Mouse (Mus musculus) thymus, postnatal 14 days (tissue): ENCODE measurements around the gene Rpl32.
A peak's percentile ranks its signal among the peaks of the same experiment; 100 is the strongest.

Experiments
- DNase-seq: peaks from one replicate; pipeline ENCODE4 v3.0.0; 2021

Gene Rpl32

DNA sequence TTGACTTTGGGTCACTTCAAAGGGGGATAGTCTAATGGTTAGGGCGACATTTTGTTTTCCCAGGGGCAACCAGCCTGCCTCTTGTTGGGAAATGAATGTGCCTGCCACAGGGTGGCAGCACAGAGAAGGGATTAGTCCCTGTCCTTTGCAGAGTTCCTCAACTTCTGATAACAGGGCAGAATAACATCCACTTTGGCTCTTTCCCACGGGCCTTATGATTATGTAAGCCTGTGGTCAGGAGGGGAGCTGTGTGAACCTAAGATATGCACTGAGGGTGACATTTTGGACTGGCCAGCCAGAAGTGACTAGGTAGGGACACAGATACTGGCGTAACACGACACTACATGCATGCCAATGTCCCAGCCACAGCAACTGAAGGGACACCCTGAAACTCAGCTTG lies 5.6 kb upstream of the Rpl32 start:
- peak; percentile 60 for DNase-seq

- DNase-seq, result no peak
Measured at GRCm38 (mm10) chr6:115811606-115812005, 3.1 kb upstream of the Rpl32 start.

GRCm38 (mm10) chr6:115808196-115808487 lies 405 bp downstream of the Rpl32 start:
- DNase-seq, result no peak

DNA sequence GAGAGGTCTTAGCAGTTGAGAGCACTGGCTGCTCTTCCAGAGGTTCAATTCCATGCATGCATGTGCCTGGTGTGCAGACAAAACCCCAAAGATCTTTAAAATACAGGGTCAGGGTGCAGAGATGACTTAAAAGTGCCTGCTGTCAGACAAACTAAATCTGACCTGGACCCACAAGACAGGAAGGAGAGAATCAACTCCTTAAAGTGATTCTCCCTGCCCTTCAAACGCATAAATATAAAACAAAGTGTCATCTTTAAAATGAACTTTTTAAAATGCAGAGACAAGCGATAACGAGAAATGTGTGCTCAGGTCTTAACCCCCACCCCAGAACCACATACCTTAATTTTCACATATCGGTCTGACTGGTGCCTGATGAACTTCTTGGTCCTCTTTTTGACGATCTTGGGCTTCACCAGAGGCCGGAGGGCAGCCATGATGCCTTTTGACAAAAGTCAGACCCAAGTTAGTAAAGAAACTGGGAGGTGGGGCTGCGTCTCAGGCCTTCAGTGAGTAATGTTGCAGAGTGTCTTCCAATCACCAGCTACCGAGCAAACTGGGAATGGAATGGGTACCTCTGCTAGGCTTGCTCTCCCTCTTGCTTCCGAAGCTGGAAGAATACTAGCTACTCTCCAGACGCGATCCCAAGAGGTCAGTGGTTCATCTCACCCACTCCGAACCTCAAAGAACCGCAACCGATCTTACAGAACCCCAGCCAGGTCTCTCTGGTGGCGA lies 917 bp downstream of the Rpl32 start:
- no peak for DNase-seq

GRCm38 (mm10) chr6:115804432-115805192 lies 3.9 kb downstream of the Rpl32 start:
- no peak for DNase-seq

DNA sequence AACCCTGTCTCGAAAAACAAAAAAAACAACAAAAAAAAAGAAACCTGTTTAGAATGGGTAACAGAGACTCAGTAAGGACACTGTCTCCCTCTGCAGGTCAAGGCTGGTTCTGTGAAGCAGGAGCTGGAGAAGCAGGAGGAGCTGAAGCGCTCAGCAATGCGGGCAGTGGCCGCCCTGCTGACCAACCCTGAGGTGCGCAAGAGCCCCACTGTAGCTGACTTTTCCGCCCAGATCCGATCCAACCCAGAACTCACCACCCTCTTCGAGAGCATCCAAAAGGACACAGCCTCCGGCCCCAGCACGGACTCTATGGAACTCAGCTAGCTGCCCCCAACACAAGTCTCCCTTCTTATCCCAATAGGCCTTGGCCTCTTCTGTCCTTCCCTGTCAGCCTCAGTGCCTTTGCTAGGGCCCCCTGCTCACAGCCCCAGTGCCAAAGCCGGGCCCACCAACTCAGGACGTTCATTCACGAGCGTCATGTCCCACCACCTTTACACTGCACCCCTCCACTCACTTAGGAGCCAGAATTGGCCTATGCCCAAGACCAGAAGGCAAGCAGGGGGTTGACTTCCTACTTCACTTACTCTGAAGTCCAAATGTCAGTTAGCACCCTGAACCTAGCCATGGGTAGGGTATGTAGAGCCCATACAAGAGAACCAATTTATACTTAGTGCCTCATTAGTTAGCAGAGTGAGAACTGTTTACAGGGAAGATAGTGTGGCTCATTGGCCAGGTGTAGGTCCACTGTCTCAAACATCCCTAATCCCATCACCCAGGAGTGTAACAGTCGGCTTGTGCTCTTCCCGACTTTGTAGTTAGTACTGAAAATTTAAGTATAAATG lies 4.8 kb downstream of the Rpl32 start:
- DNase-seq, result peak; percentile 62

GRCm38 (mm10) chr6:115801811-115802210 lies 6.7 kb downstream of the Rpl32 start:
- DNase-seq, result no peak

- peak; percentile 34 for DNase-seq
Measured at GRCm38 (mm10) chr6:115792691-115793215, 15.8 kb downstream of the Rpl32 start.

DNA sequence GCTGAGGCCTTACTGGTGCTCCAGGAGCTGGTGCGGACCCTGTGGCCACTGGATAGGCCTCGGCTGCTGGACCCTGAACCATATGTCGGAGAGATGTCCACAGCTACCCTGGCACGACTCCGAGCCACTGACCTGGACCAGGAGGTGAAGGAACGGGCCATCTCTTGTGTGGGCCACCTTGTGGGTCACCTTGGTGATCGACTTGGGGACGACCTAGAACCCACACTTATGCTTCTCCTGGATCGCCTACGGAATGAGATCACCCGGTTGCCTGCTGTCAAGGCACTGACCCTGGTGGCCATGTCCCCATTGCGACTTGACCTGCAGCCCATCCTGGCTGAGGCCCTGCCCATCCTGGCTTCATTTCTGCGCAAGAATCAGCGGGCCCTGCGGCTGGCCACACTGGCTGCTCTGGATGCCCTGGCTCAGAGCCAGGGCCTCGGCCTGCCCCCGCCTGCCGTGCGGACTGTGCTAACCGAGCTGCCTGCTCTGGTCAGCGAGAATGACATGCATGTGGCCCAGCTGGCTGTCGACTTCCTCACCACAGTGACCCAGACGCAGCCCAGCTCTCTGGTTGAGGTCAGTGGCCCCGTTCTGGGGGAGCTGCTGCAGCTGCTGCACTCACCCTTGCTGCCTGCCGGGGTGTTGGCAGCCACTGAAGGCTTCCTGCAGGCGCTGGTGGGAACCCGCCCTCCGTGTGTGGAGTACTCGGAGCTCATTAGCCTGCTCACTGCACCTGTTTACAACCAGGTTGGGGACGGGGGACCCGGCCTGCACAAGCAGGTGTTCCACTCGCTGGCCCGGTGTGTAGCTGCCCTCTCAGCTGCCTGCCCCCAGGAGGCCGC lies 16.5 kb downstream of the Rpl32 start:
- peak; percentile 26 for DNase-seq

DNA sequence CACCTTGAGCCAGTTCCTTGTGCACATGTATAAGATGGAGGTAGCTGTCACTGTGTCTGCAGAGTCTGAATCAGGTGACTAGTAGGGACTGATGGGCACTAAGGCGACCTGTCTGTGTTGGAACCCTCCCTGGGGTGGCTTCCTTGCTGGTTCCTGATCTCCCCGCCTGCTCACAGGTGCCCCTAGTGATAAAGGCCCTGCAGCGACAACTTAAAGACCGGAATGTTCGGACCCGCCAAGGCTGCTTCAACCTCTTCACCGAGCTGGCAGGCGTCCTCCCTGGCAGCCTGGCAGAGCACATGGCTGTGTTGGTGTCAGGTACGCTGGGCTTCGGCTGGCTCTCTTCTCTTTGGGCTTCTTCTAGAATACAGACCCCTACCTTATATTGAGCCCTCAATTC lies 17.5 kb downstream of the Rpl32 start:
- DNase-seq, result no peak

DNA sequence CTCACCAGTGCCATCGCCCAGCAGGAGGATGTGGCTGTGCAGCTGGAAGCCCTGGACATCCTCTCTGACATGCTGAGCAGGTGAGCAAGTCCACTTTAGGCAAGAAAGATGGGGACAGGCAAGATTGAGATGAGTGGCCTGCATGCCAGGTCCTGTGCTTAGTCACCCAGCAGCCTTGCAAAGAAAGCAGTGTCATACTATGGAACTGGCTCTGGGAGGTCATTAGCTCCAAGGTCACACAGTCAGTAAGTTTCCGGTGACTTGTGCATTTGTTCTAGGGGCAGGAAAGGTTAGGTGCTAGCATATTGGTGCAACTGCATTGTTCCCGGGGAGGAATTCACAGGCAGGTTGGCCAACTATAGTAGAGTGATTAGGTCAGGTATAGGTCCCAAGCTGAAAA lies 25.8 kb downstream of the Rpl32 start:
- DNase-seq, result no peak

DNA sequence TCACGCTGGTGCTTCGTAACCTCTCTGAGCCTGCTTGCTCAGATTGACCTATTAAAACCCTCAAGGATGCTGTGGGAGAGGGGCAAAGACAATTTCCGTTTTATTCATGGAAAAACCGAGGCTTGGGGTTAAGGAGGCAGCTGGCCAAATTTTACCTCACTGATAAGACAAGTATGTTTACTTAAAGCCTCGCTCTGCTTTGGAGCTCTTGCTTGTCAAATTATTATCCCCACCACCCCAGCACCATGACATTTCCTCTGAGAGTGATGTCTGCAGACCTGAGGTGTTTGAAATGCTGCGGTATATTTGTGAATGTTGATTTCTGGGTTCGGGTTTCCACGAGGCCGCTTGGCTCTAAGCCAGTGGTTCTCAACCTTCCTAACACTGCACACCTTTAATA lies 32.2 kb downstream of the Rpl32 start:
- no peak for DNase-seq

DNA sequence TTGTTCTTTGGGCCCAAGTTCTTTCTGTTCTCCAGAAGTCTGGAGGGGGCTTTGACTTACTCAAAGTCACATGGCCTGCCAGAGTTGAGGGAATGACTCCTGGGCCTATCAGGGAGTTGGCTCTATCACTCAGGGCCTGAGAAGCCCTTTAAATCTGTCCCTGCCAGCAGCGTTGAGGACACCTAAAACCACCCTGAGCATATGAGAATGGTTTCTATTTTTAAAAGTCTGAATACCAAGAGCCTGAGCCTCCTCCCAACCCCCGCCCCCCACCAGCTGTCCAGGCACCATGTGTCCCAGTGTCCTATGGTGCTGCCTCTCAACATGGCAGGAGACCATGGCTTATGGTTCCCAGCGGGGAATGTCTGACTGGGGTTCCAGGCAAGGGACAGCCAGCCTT lies 32.7 kb downstream of the Rpl32 start:
- DNase-seq, result no peak

GRCm38 (mm10) chr6:115774501-115774921 lies 34.0 kb downstream of the Rpl32 start, which contains the start of gene Cand2:
Cand2 (plus strand) TSS chr6:115774538.
- peak; percentile 77 for DNase-seq

DNA sequence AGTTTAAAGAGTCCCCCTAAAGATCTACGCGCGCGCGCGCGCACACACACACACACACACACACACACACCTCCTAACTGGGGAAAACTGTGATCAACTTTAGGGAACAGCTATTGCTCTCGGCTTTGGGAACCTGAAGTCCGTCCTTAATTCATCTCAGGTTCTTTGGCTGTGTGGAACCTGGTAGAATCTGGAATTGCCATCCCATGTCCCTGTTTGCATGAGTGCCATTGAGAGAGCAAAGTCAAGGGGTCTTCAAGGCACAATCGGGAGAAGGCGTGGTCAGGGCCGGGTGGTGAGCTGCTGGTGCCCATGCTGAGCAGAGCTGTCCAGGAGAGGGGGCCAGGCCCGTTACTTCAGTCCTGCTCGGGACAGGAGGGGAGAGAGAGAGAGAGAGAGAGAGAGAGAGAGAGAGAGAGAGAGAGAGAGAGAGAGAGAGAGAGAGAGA lies 34.6 kb downstream of the Rpl32 start:
- DNase-seq, result peak; percentile 44

GRCm38 (mm10) chr6:115772604-115773003 lies 35.9 kb downstream of the Rpl32 start:
- no peak for DNase-seq

DNA sequence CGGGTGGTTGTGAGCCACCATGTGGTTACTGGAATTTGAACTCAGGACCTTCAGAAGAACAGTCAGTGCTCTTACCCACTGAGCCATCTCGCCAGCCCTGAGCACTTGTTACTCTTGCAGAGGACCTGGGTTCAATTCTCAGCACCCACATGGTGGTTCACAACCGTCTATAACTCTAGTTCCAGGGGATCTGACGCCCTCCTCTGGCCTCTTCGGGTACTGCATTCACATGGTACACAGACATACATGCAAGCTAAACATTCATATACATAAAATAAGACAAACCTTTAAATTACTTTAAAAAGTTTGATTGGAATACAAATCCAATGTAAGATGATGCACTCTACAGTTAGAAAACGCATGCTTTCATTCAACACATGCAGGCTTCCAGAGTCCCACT lies 36.3 kb downstream of the Rpl32 start:
- DNase-seq, result peak; percentile 18

- DNase-seq, result no peak
Measured at GRCm38 (mm10) chr6:115770852-115771251, 37.7 kb downstream of the Rpl32 start.

GRCm38 (mm10) chr6:115770059-115770670 lies 38.4 kb downstream of the Rpl32 start:
- no peak for DNase-seq

DNA sequence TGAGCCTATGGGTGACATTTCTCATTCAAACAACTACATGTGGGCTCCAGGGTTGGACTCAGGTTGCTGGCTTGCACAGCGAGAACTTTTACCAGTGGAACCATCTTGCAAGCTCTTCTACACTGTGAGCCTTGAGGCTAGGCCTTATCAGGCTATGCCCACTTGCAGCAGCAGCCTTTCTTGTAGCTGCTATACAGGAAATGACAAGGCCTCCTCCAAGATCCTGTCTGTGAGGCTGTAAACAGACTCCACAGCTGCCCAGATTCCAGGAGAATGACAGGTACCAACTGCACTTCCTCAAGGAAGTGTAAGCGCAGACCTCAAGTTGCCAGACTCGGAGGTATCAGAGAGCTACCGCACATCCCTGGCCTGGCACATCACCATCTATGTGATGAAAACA lies 40.3 kb downstream of the Rpl32 start:
- peak; percentile 28 for DNase-seq

DNA sequence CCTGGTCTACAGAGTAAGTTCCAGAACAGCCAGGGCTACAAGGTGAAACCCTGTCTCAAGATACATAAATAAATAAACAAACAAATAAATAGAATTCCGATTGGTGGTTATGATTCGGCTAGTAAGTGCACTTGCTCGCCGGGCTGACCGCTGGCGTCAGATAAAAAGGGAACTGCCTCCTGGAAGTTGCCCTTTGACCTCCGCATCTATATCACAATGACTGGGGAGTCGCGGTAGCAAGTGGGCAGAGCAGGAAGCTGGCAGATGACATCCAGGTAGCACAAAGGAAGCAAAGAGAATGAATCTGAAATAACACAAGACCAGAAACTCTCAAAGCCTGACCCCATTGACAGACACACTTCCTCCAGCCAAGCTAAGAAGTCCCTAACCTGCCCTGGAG lies 41.2 kb downstream of the Rpl32 start:
- no peak for DNase-seq

DNA sequence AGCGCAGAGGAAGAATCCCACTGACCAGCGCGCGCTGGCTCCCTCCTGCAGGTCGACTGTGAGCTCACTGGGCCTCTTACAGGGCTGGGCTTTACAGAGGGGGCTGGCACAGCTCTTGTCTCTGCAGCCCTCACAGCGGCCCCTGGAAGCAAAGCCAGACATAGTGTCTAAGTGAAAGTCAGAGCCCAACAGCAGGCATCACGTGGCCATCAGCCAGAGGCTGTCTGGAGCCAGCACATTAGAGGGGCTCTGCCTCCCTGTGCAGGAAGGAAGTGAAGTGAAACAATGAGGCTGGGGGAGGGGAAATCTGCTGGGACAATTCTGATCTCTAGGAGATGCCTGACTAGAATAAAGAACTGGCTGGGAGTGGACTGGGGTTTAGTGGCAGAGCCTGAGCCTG lies 44.4 kb downstream of the Rpl32 start:
- DNase-seq, result peak; percentile 80
